Mouse (Mus musculus) liver, adult 2 months (tissue): ENCODE data around the gene Mip. TPM values are rescaled to one million over a fixed set of nuclear protein-coding genes. Genes with fewer than 3 reads are reported as not detected.
A peak's percentile ranks its signal among the peaks of the same experiment; 100 is the strongest.
"Not testable (repeated sequence)": the region's sequence is repeated elsewhere in the genome, so short reads cannot be mapped to it uniquely, and the experiment has no call there.

Source experiments
- DNase-seq: peaks from one replicate; pipeline ENCODE4 v3.0.0-alpha.2; 2011; ENCODE audit warnings: low read depth, low spot score; ENCODE audit errors: extremely low read depth
- H3K27ac ChIP-seq: fragments of 200-500 bp; replicated peaks from 2 replicates; pipeline ENCODE4 v1.5.1; 2012; ENCODE audit warnings: low read depth, mild to moderate bottlenecking, control low read depth, inconsistent platforms, low read length; ENCODE audit not compliant: insufficient read depth
- H3K27me3 ChIP-seq: fragments of 200-500 bp; 2 replicates; pipeline ENCODE4 v1.6.1; 2012; ENCODE audit warnings: mild to moderate bottlenecking, moderate library complexity, low read length, inconsistent platforms; ENCODE audit not compliant: control insufficient read depth, insufficient read depth
- H3K36me3 ChIP-seq: fragments of 200-500 bp; 2 replicates; pipeline ENCODE4 v1.6.1; 2012; ENCODE audit warnings: low read length, inconsistent platforms; ENCODE audit not compliant: control insufficient read depth, insufficient read depth
- H3K4me1 ChIP-seq: fragments of 200-500 bp; 2 replicates; pipeline ENCODE4 v1.6.1; 2011; ENCODE audit warnings: low read length; ENCODE audit not compliant: control insufficient read depth, insufficient read depth
- H3K4me3 ChIP-seq: fragments of 200-500 bp; 2 replicates; pipeline ENCODE4 v1.5.1; 2011; ENCODE audit warnings: low read depth, mild to moderate bottlenecking, control low read depth, low read length, moderate library complexity; ENCODE audit not compliant: insufficient read depth
- H3K79me2 ChIP-seq: fragments of 200-500 bp; 2 replicates; pipeline ENCODE4 v1.6.1; 2012; ENCODE audit warnings: inconsistent platforms, mild to moderate bottlenecking, low read length, moderate library complexity; ENCODE audit not compliant: control insufficient read depth, insufficient read depth
- H3K9ac ChIP-seq: fragments of 200-500 bp; 2 replicates; pipeline ENCODE4 v1.6.1; 2012; ENCODE audit warnings: low read depth, mild to moderate bottlenecking, control low read depth, inconsistent platforms, low read length
- CTCF ChIP-seq: fragments of 200-500 bp; IDR thresholded peaks from 2 replicates; pipeline ENCODE4 v1.5.1; 2011; ENCODE audit warnings: low read depth, low read length, control low read depth
- POLR2A ChIP-seq: fragments of 200-500 bp; IDR thresholded peaks from 2 replicates; pipeline ENCODE4 v1.6.1; 2011; ENCODE audit warnings: low read length, control low read depth; ENCODE audit not compliant: insufficient read depth; ENCODE audit errors: extremely low read depth
- WGBS: fragments of 180-500 bp; shearing (Covaris S2); methylation state at CpG from one replicate; pipeline ENCODE4 v1.1.7; 2018; 5-methylcytosine and 5-hydroxymethylcytosine counted together
- polyA plus RNA-seq: library from polyadenylated mRNA; depleted of rRNA; stranded (reverse); fragments of >200 nt; gene quantifications from 2 replicates; pipeline ENCODE4 v1.2.3, GENCODE M21; 2012
- total RNA-seq: library from RNA; depleted of rRNA; stranded (reverse); fragments of >200 nt; gene quantifications from 2 replicates; pipeline ENCODE4 v1.2.3, GENCODE M21; 2014

Mip gene
- total and polyA plus RNA-seq, 2 experiments: not detected

DNA sequence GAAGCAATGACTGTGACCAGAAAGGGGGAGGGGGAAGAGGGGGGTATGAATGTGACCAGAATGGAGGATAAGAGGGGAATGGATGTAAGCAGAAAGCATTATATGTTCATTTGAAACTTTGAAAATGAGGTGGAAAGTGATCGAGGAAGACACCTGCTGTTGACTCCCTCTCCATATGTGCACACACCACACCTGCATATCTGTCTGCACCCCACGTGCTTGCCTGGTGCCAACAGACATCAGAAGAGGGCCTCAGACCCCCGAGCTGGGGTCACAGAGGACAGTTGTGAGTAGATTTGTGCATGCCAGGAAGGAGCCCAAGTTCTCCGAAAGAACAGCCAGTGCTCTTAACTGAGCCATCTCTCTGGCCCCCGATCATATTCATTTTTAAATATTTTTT lies 34.3 kb downstream of the Mip start:
- H3K36me3 ChIP-seq: no peaks in the 10 kb centered on the region
- 96% methylated on average over 5 of the region's 5 CpGs for WGBS
- H3K9ac ChIP-seq: no peak overlapping the region
- H3K27ac ChIP-seq: no peak overlapping the region
- TF ChIP-seq CTCF (no peak), POLR2A (no peak)
- no peak overlapping the region for H3K4me3 ChIP-seq
- H3K27me3 ChIP-seq: no peaks in the 10 kb centered on the region
- peaks cover 11% of the 10 kb centered on the region for H3K4me1 ChIP-seq
- H3K79me2 ChIP-seq: no peaks in the 10 kb centered on the region; the same call in 1 of the 2 replicates
- no peak for DNase-seq

DNA sequence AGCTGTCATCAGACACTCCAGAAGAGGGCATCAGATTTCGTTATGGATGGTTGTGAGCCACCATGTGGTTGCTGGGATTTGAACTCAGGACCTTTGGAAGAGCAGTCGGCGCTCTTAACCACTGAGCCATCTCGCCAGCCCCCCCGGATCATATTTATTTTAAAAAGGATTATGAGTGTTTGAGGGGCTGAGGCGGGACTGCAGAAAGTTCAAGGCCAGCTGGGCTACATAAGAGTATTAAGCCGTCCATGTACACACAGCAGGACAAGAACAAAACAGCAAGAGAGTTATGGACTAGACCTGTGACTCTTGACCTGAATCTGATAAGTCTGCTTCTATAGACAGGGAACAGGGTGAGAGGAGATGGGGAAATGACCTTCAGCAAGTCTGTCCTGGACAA lies 34.7 kb downstream of the Mip start:
- not testable (repeated sequence) for DNase-seq, H3K79me2 ChIP-seq, H3K27ac ChIP-seq, H3K27me3 ChIP-seq, H3K36me3 ChIP-seq, H3K9ac ChIP-seq, H3K4me3 ChIP-seq
- peaks cover 11% of the 10 kb centered on the region for H3K4me1 ChIP-seq
- 91% methylated on average over 7 of the region's 7 CpGs for WGBS

DNA sequence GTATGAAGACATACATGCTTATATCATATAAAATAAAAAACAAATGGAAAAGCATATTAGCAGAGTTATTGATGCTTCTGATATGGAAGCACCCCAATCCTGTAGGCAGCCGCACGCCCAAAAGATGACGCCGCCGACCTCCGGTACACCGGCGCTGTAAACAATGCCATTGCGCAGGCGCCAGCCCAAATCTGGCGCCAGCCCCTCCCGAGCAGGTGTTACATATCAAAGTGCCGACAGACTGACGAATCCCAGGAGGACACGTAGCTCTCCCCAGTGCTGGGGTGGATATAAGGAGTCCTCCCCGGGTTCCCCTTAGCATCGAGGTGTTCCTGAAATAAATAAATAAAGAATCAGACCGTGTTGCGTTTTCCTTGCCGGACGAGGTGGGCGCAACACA lies 36.7 kb downstream of the Mip start:
- Histone ChIP-seq H3K9ac (no peak overlapping the region), H3K79me2 (no peaks in the 10 kb centered on the region), H3K27ac (no peak overlapping the region), H3K4me3 (no peak overlapping the region), H3K27me3 (no peaks in the 10 kb centered on the region), H3K4me1 (0 out of 2 replicates have a peak, but pooled peaks cover 4% of the 10 kb centered on the region), H3K36me3 (no peaks in the 10 kb centered on the region)
- WGBS: 92% methylated on average over 22 of the region's 22 CpGs
- no peak for DNase-seq
- no peak for TF ChIP-seq POLR2A
- no peak for TF ChIP-seq CTCF

DNA sequence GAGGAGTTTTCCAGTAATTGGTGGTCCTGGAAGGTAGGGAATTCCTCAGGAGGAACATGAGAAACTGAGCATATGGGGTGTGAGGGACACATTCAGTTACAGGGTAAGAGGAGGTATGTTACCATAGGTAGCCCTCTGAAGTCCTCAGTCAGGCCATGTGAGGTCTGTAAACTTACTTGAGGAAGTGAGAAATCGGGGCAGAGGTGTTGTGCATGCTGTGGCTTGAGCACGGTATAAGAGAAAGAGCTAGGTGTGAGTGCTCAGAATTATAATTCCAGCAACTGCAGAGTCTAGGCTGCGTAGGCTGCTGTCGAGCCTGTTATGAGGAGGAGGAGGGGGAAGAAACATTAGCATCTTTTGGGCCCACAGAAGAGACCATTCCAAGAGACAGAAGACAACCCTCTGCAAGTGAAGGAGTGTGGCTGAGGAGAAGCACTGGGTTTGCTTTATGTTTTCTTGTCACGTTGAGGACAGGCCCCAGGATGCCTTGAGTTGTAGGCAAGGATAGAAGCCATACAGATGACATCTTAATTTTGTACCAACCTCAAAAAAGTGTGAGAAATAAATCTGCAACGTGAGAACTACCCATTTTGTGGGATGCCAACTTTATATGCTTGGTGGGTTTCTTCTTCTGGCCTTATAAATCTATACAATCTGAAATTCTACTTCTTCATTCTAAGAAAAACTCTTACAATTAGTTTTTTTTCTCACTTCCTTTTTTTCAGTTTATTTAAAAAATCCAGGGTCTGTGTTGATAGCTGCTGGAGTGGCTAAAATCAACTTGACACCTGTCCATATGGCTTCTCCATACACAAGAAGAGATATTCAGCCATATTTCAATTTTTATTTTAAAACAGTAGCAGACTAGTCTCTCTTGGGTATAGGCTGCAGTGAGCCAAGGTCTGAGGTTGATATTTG lies 38.0 kb downstream of the Mip start:
- Histone ChIP-seq H3K27ac (no peak overlapping the region), H3K4me1 (peaks cover 7% of the 10 kb centered on the region), H3K36me3 (no peaks in the 10 kb centered on the region), H3K9ac (no peak overlapping the region), H3K27me3 (no peaks in the 10 kb centered on the region), H3K79me2 (no peaks in the 10 kb centered on the region), H3K4me3 (no peak overlapping the region)
- TF ChIP-seq POLR2A: no peak
- no peak for TF ChIP-seq CTCF
- no peak for DNase-seq
- 90% methylated on average over 6 of the region's 6 CpGs for WGBS

DNA sequence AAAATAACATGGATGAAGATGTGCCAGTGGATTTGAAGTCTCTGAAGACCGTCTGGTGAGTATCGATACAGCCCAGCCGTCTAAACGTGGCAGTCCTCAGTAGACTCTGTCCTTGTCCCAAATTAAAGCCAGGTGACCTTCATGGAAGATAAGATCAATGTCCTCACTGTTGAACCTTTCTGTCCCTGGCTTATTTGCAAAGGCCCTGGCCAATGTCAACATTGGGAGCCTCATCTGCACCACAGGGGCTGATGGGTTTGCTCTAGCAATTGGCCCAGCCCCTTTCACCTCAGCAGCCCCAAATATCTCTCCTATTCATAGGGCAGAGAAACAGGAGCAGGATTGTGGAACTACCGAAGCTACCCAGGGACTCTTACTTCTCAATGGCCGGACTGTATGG lies 42.7 kb downstream of the Mip start, which contains the start of gene Apof:
Apof (plus strand) TSS at position 301 of the 400 bp plus-strand sequence.
- H3K27me3 ChIP-seq: no peaks in the 10 kb centered on the region
- DNase-seq: peak; percentile 99
- H3K4me1 ChIP-seq: peaks cover 9% of the 10 kb centered on the region
- H3K79me2 ChIP-seq: peaks cover 16% of the 10 kb centered on the region; the same call in 1 of the 2 replicates
- H3K4me3 ChIP-seq: peak within 1 kb of the TSS; percentile 79
- peak within 1 kb of the TSS; percentile 82 for H3K9ac ChIP-seq
- H3K27ac ChIP-seq: peak within 1 kb of the TSS; percentile 94
- no peak for TF ChIP-seq CTCF
- TF ChIP-seq POLR2A: 0 out of 2 replicates have a peak, but pooled peaks have one; percentile 34
- H3K36me3 ChIP-seq: no peaks in the 10 kb centered on the region
- 28% methylated on average over 6 of the region's 6 CpGs for WGBS
